17 mouse cellular contexts compared by ENCODE assay signal in genomic region chr11:84258053-84258710, GRCm38 (mm10).
DNase-seq lines count a peak whose midpoint lies in the region; ATAC-seq and TF ChIP-seq lines count a peak whose summit lies in the region.
"Had no signal": no experiment of that assay in that cellular context is flagged by ENCODE, and none has a peak within 500 bp of the region (broad histone marks: within the 10 kb centered on the region; RNA-seq: fewer than 3 reads in every experiment).

No protein-coding gene starts in this region.

- H3K9me3 ChIP-seq in lung, embryonic 15.5 days = no peaks in the 10 kb centered on the region
- no peaks in the 10 kb centered on the region for H3K9me3 ChIP-seq in liver, embryonic 15.5 days (replicated peaks)
- H3K9me3 ChIP-seq: embryonic facial prominence, embryonic 13.5 days; forebrain, embryonic 12.5 days; heart, embryonic 13.5 days; hindbrain, embryonic 15.5 days had no signal

- intact Hi-C loops in left cerebral cortex, postnatal 36 days (cut with DNase I) = no loop called here

- peaks cover 21% of the 10 kb centered on the region; the same call in 1 of the 2 replicates for H3K36me3 ChIP-seq in lung, embryonic 15.5 days
- peaks cover 31% of the 10 kb centered on the region for H3K36me3 ChIP-seq in liver, embryonic 15.5 days (replicated peaks)

- H3K9ac ChIP-seq in lung, embryonic 15.5 days = no peak overlapping the region
- no peak overlapping the region for H3K9ac ChIP-seq in liver, embryonic 15.5 days
- H3K9ac ChIP-seq: embryonic facial prominence, embryonic 13.5 days; forebrain, embryonic 12.5 days; forebrain, postnatal 0 days; heart, embryonic 13.5 days; hindbrain, embryonic 15.5 days had no signal

- no peak overlapping the region for H3K4me2 ChIP-seq in lung, embryonic 15.5 days
- no peak overlapping the region for H3K4me2 ChIP-seq in liver, embryonic 15.5 days
- H3K4me2 ChIP-seq: embryonic facial prominence, embryonic 13.5 days; forebrain, embryonic 12.5 days; heart, embryonic 13.5 days; hindbrain, embryonic 15.5 days had no signal

- ATAC-seq in lung, embryonic 15.5 days (ENCODE audit: borderline replicate concordance, extremely low read depth, low FRiP score, low TSS enrichment) = peak; percentile 55; the same call in 1 of the 2 replicates
- peak; percentile 44; the same call in 1 of the 2 replicates for ATAC-seq in liver, embryonic 15.5 days (ENCODE audit: insufficient read depth)
- ATAC-seq: forebrain, postnatal 0 days had no signal

- no peak for DNase-seq in lung, adult 2 months
- DNase-seq in c-Kit-positive CD71-positive TER-119-positive erythroid progenitor cells, embryonic 14.5 days (ENCODE audit: low spot score) = peak; percentile 7
- DNase-seq in heart, adult 11 months = no peak
- DNase-seq in left cerebral cortex, postnatal 36 days (ENCODE audit: low spot score in 2 of 2) = no peak
- DNase-seq: adrenal gland, postnatal 10 days; cerebellum, adult 18-20 months; cerebellum, adult 9-11 months; cerebellum, postnatal 36 days; forebrain, postnatal 0 days; gastrocnemius, postnatal 14 days; heart, postnatal 36 days had no signal

- peak overlapping the region; percentile 57 for H3K27ac ChIP-seq in lung, embryonic 15.5 days
- no peak overlapping the region for H3K27ac ChIP-seq in liver, embryonic 15.5 days (replicated peaks)
- H3K27ac ChIP-seq: embryonic facial prominence, embryonic 13.5 days; forebrain, embryonic 12.5 days; heart, embryonic 13.5 days; hindbrain, embryonic 15.5 days had no signal

- no peak overlapping the region for H3K4me3 ChIP-seq in lung, embryonic 15.5 days
- H3K4me3 ChIP-seq in lung, adult 2 months (replicated peaks; ENCODE audit: extremely low read depth, low read depth, low read length) = no peak overlapping the region
- no peak overlapping the region for H3K4me3 ChIP-seq in liver, embryonic 15.5 days (replicated peaks)
- H3K4me3 ChIP-seq: embryonic facial prominence, embryonic 13.5 days; forebrain, embryonic 12.5 days; heart, embryonic 13.5 days; hindbrain, embryonic 15.5 days had no signal

- no peaks in the 10 kb centered on the region for H3K27me3 ChIP-seq in lung, embryonic 15.5 days
- no peaks in the 10 kb centered on the region for H3K27me3 ChIP-seq in liver, embryonic 15.5 days
- H3K27me3 ChIP-seq: embryonic facial prominence, embryonic 13.5 days; forebrain, embryonic 12.5 days; heart, embryonic 13.5 days; hindbrain, embryonic 15.5 days had no signal

- no peak for TF ChIP-seq POLR2A in lung, adult 2 months (IDR thresholded peaks at IDR 0.05; ENCODE audit: borderline replicate concordance, extremely low read depth, low read depth, low read length)

- no peak for TF ChIP-seq CTCF in lung, adult 2 months (IDR thresholded peaks at IDR 0.05; ENCODE audit: insufficient read depth, low read length)

- WGBS in lung, embryonic 15.5 days = 61% methylated on average over 4 of the region's 4 CpGs
- 69% methylated on average over 4 of the region's 4 CpGs for WGBS in lung, adult 2 months
- WGBS in liver, embryonic 15.5 days (ENCODE audit: insufficient replicate concordance) = 35% methylated on average over 4 of the region's 4 CpGs

- H3K4me1 ChIP-seq in lung, embryonic 15.5 days = no peaks in the 10 kb centered on the region
- no peaks in the 10 kb centered on the region for H3K4me1 ChIP-seq in lung, adult 2 months (ENCODE audit: control insufficient read depth, insufficient read depth, low read length)
- peaks cover 6% of the 10 kb centered on the region; the same call in 1 of the 2 replicates for H3K4me1 ChIP-seq in liver, embryonic 15.5 days (replicated peaks)
- H3K4me1 ChIP-seq: embryonic facial prominence, embryonic 13.5 days; forebrain, embryonic 12.5 days; hindbrain, embryonic 15.5 days had no signal
